Mouse (Mus musculus) monocyte, adult 5-6 weeks (primary cell): Measurements from ENCODE around the gene Ttc28. TPM values are rescaled to one million over a fixed set of nuclear protein-coding genes. Genes with fewer than 3 reads are reported as not detected.

ENCODE experiments used
- ATAC-seq: fragments of 153-309, 156-312 bp; replicated peaks from 2 replicates; pipeline ENCODE4 v1.8.0; 2017; ENCODE audit warnings: mild to moderate bottlenecking; ENCODE audit not compliant: low TSS enrichment, insufficient number of reproducible peaks, severe bottlenecking, poor library complexity, low FRiP score
- total RNA-seq: library from RNA; stranded (forward); fragments of 200-1000, 200-491, 200-594 nt; gene quantifications from 3 replicates; pipeline ENCODE4 v1.2.3, GENCODE M21; 2017

The Ttc28 gene
- total RNA-seq, 1 experiment from 2014 or later, result 2.4 TPM

GRCm38 (mm10) chr5:110929306-110929705, 49.7 kb downstream of the Ttc28 start:
- ATAC-seq, result no peak

GRCm38 (mm10) chr5:110936606-110937005, 57.0 kb downstream of the Ttc28 start:
- no peak for ATAC-seq

DNA sequence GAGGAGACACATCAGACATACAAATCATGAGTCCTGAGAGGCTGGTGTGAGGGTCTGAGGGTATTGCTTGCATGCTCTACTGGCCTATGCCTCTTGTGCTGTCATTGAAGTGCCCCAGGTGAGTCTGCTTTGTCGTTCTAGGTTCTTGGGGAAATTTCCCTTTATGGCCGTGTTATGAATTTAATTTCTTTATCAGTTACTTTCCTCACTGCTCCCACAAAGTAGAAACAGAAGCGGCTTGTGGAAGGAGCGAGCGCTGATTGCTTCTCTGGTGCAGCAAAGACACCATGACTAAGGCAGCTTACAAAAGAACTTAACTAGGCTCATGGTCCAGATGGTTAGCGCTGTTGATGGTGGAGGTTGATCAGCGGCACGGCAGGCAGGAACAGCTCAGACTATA, 64.7 kb downstream of the Ttc28 start:
- ATAC-seq, result no peak

GRCm38 (mm10) chr5:110948476-110949399, 69.1 kb downstream of the Ttc28 start:
- ATAC-seq, result no peak

GRCm38 (mm10) chr5:110949791-110950190, 70.2 kb downstream of the Ttc28 start:
- ATAC-seq, result no peak

- no peak for ATAC-seq
These were observed 78.6 kb downstream of the Ttc28 start for GRCm38 (mm10) chr5:110958196-110958595.

- ATAC-seq, result no peak
These were observed 80.5 kb downstream of the Ttc28 start for GRCm38 (mm10) chr5:110960067-110960466.

DNA sequence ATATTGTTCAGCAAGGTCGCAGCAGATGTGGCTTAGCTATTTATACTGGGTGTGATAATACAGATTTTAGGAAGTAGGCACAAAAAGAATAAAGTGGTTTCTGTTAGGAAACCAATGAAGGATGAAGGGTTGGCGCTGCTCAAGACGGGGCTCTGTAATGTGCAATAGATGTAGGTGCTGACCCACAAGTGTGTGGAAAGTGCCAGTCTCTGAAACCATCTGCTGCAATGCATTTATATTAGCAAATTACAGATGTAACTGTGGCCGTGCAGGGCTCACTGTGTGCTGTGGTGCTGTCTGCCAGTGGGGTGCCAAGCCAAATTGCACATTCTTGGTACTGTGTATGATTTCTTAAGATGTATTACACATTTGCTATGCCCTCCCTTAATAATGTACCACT, 81.3 kb downstream of the Ttc28 start:
- ATAC-seq, result no peak

DNA sequence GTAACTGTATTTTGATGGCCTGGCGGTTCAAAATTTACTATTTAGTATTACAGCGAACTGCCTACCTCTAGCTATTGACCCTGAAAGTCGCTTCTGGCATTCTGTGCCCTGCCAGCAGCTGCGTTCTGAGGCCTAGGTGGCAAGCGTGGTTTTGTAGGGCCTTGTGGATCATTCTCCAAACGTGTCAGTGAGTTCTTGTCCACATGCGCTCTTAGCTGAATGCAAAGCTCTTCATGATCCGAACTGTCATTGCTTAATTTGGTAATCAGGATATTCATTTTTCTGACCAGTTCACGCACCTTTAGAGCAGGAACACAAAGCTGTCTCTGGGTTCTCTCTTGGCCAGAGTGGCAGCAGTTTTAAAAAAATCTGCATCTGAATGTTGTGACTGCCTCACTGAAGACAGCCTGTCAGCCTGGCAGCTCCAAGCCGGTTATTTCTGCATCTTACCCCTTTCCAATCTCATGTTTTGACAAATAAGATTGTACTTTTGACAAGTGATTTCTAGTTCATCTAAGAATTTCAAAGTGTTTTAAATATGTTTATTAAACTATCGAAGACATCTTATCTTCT, 88.0 kb downstream of the Ttc28 start:
- ATAC-seq, result no peak

DNA sequence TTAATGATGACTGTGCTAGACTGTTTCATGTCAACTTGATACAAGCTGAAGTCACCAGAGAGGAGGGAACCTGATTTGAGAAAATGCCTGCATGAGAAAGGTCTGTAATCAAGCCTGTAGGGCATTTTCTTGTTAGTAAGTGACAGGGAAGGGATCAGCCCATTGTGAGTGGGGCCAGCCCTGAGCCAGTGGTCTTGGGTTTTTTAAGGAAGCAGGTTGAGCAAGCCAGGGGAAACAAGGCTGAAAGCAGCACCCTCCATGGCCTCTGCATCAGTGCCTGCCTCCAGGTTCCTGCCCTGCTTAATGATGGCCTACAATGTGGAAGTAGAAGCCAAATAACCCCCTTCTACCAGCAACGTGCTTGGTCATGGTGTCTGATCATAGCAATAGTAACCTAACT, 89.0 kb downstream of the Ttc28 start:
- ATAC-seq, result no peak

- peak; percentile 47; the same call in 1 of the 2 replicates for ATAC-seq
These were observed 90.7 kb downstream of the Ttc28 start for GRCm38 (mm10) chr5:110970162-110970780.

DNA sequence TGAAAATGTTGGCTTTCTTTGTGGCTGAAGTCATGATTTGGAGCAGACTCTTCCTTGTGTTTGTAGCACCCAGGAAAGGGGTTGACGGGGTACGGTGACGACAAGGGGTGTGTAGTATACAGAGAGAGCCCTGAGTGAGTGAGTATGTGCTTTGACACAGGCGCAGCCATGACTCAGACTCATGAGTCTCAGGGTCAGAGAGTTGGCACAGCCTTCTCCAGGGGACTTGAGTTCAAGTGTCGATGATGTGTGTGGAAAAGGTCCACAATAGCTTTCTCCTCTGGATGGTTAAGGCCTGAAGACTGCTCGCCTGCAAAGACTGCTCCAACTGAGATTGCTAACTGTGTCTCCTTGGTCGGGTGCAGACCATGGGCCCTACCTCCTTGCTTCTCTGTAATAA, 97.1 kb downstream of the Ttc28 start:
- ATAC-seq, result no peak

GRCm38 (mm10) chr5:110977796-110978195, 98.2 kb downstream of the Ttc28 start:
- ATAC-seq, result no peak

GRCm38 (mm10) chr5:110978461-110978860, 98.9 kb downstream of the Ttc28 start:
- ATAC-seq, result peak; percentile 73

- ATAC-seq, result no peak
These were observed 99.6 kb downstream of the Ttc28 start for GRCm38 (mm10) chr5:110979011-110979860.

- no peak for ATAC-seq
These were observed 100.3 kb downstream of the Ttc28 start for GRCm38 (mm10) chr5:110979861-110980346.

DNA sequence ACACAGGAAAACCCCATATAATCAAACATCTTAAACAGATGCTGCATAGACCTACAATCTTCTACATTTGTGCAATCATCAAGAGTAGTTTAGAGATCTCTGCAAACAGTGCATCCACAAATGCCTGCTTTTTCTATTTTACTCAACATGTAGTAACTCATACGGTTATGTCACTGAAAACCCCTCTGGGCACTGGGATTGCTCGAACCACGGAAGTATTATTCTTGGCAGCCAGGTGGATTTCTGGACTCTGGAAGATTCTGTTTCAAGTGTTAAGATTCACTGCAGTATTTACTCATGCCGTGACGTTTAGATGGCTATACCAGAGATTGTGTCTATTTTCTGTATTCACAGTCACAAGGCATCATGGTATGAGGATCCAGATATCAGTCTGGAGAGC, 101.0 kb downstream of the Ttc28 start:
- no peak for ATAC-seq

DNA sequence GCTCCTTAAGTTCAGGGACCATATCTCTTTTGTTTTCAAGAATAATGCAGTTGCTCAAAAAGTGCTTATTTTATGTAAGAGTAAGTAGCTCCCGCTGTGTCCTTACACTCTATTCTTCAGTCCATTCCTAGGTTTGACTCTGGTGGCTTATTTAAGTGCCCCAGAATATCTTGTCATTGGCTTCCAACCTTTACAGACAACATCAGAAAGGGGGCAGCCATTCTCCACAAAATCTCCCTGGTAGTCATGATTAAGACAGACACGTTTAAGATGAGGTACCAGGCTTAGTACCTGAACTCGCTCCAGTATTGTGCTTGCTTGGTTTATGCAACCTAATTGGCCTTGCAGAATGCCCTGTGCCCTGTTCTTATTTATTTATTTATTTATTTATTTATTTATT, 102.8 kb downstream of the Ttc28 start:
- ATAC-seq, result no peak
